Mouse (Mus musculus) MEL (cell line): ENCODE measurements at regions not wholly inside any gene's neighbourhood (a gene's known extent, or its start where the extent isn't known, plus 50 kb on each side); places are given as distances from the start of the nearest gene placed in this dataset.

Experiments used
- CTCF ChIP-seq, 3 experiments: IDR thresholded peaks in 2 of 3; conservative IDR thresholded peaks in 1 of 3; 2 replicates each; pipeline ENCODE4 v1.5.1; 2011 to 2012; ENCODE audit warnings: low read length in 3 of 3, low read depth in 2 of 3, mild to moderate bottlenecking in 2 of 3, improper control_type of control experiment in 1 of 3, inconsistent platforms in 1 of 3, mixed read lengths in 1 of 3, moderate library complexity in 1 of 3; ENCODE audit not compliant: control insufficient read depth in 1 of 3, insufficient read depth in 1 of 3, poor library complexity in 1 of 3, severe bottlenecking in 1 of 3
- E2F4 ChIP-seq: IDR thresholded peaks from 2 replicates; pipeline ENCODE4 v1.6.1; 2011; ENCODE audit warnings: low read depth, low read length, improper control_type of control experiment, borderline replicate concordance
- HCFC1 ChIP-seq: IDR thresholded peaks from 2 replicates; pipeline ENCODE4 v1.6.1; 2012; ENCODE audit warnings: low read depth, mild to moderate bottlenecking, inconsistent platforms, low read length, improper control_type of control experiment, moderate library complexity
- MAX ChIP-seq: IDR thresholded peaks from 2 replicates; pipeline ENCODE4 v1.6.1; 2011; ENCODE audit warnings: low read length, improper control_type of control experiment
- MYB ChIP-seq: IDR thresholded peaks from 2 replicates; pipeline ENCODE4 v1.6.1; 2011; ENCODE audit warnings: mild to moderate bottlenecking, low read depth, low read length, improper control_type of control experiment
- POLR2A ChIP-seq, 2 experiments: IDR thresholded peaks; 2 replicates each; pipeline ENCODE4 v1.6.1; 2011 to 2012; ENCODE audit warnings: low read length in 2 of 2, mild to moderate bottlenecking in 2 of 2, control low read depth in 1 of 2, improper control_type of control experiment in 1 of 2, low read depth in 1 of 2, moderate library complexity in 1 of 2; ENCODE audit not compliant: control insufficient read depth in 1 of 2, insufficient read depth in 1 of 2, poor library complexity in 1 of 2
- ZKSCAN1 ChIP-seq: IDR thresholded peaks from 2 replicates; pipeline ENCODE4 v1.6.1; 2012; ENCODE audit warnings: low read depth, mild to moderate bottlenecking, inconsistent platforms, low read length, improper control_type of control experiment, moderate library complexity

DNA sequence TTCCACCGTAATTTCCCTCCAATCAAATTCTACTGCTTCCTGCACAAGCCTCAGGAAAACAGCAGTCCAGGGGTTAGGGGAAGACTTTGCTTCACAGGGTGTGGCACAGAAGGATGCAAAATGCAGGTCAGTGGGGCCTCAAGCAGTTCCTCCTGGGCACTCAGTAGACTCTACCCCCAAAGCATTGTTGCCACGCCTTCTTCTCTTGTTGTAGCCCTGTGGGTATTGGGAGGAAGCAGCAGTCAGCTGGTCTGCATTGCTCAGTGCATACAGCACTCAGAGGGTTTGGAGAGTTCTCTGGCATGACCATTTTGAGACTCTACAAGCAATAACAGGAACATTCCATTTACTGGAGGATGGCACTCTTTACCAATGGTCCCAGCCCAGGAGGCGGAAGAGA lies 137.0 kb upstream of the Ccnd2 start:
- no peak for TF ChIP-seq CTCF (IDR thresholded peaks at IDR 0.05 in 2 of 3, conservative IDR thresholded peaks at IDR 0.05 in 1 of 3; ENCODE audit: control insufficient read depth in 1 of 3, insufficient read depth in 1 of 3, low read depth in 2 of 3, low read length in 3 of 3, poor library complexity in 1 of 3, severe bottlenecking in 1 of 3)
- no peak for TF ChIP-seq POLR2A (IDR thresholded peaks at IDR 0.05; ENCODE audit: control insufficient read depth in 1 of 2, insufficient read depth in 1 of 2, low read depth in 1 of 2, low read length in 2 of 2, poor library complexity in 1 of 2)
- TF ChIP-seq HCFC1: no peak
- TF ChIP-seq E2F4: no peak
- TF ChIP-seq MAX: no peak
- TF ChIP-seq ZKSCAN1: no peak
- no peak for TF ChIP-seq MYB
